Mouse (Mus musculus) ovary, postnatal 14 days (tissue): Measurements from ENCODE around the gene Mnd1.

Experiments used
- DNase-seq: peaks from one replicate; pipeline ENCODE4 v3.0.0; 2022; ENCODE audit warnings: low spot score

The Mnd1 gene

GRCm38 (mm10) chr3:84155558-84156006, at the start of gene Mnd1:
Gene Mnd1 (minus strand): TSS chr3:84155786.
- peak; percentile 99 for DNase-seq

- DNase-seq: no peak
Observed at GRCm38 (mm10) chr3:84204640-84205039, 49.1 kb upstream of the Mnd1 start.

- no peak for DNase-seq
Observed at GRCm38 (mm10) chr3:84200559-84201420, 45.2 kb upstream of the Mnd1 start.

- no peak for DNase-seq
Observed at GRCm38 (mm10) chr3:84199516-84199915, 43.9 kb upstream of the Mnd1 start.

GRCm38 (mm10) chr3:84198229-84198628, 42.6 kb upstream of the Mnd1 start:
- DNase-seq: no peak

GRCm38 (mm10) chr3:84193881-84194280, 38.3 kb upstream of the Mnd1 start:
- no peak for DNase-seq

GRCm38 (mm10) chr3:84191141-84191881, 35.7 kb upstream of the Mnd1 start:
- peak; percentile 11 for DNase-seq

GRCm38 (mm10) chr3:84190513-84191061, 35.0 kb upstream of the Mnd1 start:
- no peak for DNase-seq

- no peak for DNase-seq
Observed at GRCm38 (mm10) chr3:84189629-84190173, 34.1 kb upstream of the Mnd1 start.

GRCm38 (mm10) chr3:84181717-84182116, 26.1 kb upstream of the Mnd1 start:
- DNase-seq: no peak

- DNase-seq: no peak
Observed at GRCm38 (mm10) chr3:84181102-84181501, 25.5 kb upstream of the Mnd1 start.

GRCm38 (mm10) chr3:84180304-84180703, 24.7 kb upstream of the Mnd1 start:
- no peak for DNase-seq

- no peak for DNase-seq
Observed at GRCm38 (mm10) chr3:84177834-84178233, 22.2 kb upstream of the Mnd1 start.

- peak; percentile 69 for DNase-seq
Observed at GRCm38 (mm10) chr3:84175337-84176315, 20.0 kb upstream of the Mnd1 start.

GRCm38 (mm10) chr3:84173581-84174154, 18.1 kb upstream of the Mnd1 start, which contains the start of gene Gm6525:
Gene Gm6525 (plus strand): TSS chr3:84174104.
- DNase-seq: no peak

GRCm38 (mm10) chr3:84172406-84172805, 16.8 kb upstream of the Mnd1 start:
- no peak for DNase-seq

GRCm38 (mm10) chr3:84169393-84170005, 13.9 kb upstream of the Mnd1 start:
- DNase-seq: no peak

- DNase-seq: no peak
Observed at GRCm38 (mm10) chr3:84168943-84169342, 13.4 kb upstream of the Mnd1 start.

GRCm38 (mm10) chr3:84166073-84166472, 10.5 kb upstream of the Mnd1 start:
- no peak for DNase-seq

GRCm38 (mm10) chr3:84165391-84165790, 9.8 kb upstream of the Mnd1 start:
- no peak for DNase-seq
